Mouse (Mus musculus) adrenal gland, adult 8-10 months (tissue): ENCODE results near the gene Galns. TPM values are rescaled to one million over a fixed set of nuclear protein-coding genes. Genes with fewer than 3 reads are reported as not detected.
A peak's percentile ranks its signal among the peaks of the same experiment; 100 is the strongest.
"Not testable (repeated sequence)": the region's sequence is repeated elsewhere in the genome, so short reads cannot be mapped to it uniquely, and the experiment has no call there.

ENCODE experiments used
- DNase-seq: peaks from one replicate; pipeline ENCODE4 v3.0.0; 2022
- total RNA-seq, 4 experiments: library from RNA; stranded (reverse); gene quantifications; 2 replicates each; pipeline ENCODE4 v1.2.4; 2022

The Galns gene
- total RNA-seq, 4 experiments from 2014 or later: 6.4 to 11.6 (median 9.1) TPM

DNA sequence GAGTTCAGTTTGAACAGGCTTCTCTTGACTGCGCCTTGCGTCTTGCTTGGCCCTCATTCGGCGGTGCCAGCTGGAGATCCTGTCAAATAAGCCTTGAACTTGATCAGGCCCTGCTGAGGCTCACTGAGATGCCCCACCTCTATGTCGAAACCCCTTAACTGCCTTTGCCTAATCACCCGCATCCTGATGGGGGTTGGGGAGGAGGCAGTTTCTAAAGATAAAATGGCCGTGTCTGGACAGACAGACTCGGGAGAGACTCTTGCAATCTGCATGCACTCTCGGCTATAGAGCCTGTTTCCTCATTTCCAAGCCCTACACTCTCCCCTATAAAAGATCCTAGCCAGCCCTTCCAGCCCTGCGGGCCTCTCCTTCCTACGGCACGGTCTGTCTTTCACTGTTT is 18.0 kb downstream of the Galns start:
- no peak for DNase-seq

DNA sequence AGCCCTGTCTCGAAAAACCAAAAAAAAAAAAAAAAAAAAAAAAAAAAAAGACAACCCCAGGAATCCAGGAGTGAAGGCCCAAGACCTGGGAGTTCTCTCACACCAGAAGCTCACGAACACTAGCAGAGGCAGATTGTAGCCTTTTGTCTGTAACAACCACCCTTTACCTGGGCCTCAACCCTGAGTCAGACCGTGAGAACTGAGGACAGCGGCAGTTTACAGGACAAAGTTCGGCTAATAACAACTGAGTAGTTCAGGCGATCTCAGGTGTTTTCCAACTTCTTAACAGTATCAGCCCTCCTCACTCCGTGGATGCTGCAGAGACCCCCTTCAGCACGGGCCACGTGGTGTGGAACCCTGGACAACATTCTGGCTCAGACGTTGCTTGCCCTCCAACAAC is 24.5 kb downstream of the Galns start:
- DNase-seq: no peak

DNA sequence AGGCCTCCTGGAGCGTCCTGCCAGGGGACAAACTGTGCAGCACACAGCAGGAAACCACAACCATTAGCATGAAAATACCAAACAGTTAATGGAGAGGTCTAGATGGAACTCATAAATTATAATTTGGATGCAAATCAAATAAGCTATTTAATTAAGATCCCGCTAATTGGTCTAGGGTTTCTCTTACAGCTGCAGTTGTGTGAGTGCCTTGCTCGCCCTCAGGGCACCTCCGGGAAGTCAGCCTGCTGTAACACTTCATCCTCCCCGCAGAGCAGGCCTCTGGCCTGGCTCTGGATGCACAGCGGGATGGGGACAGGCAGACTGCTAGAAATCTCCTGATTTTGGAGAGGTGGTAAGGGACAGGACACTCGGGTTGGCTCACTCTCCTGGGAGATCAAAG is 25.1 kb downstream of the Galns start:
- no peak for DNase-seq

DNA sequence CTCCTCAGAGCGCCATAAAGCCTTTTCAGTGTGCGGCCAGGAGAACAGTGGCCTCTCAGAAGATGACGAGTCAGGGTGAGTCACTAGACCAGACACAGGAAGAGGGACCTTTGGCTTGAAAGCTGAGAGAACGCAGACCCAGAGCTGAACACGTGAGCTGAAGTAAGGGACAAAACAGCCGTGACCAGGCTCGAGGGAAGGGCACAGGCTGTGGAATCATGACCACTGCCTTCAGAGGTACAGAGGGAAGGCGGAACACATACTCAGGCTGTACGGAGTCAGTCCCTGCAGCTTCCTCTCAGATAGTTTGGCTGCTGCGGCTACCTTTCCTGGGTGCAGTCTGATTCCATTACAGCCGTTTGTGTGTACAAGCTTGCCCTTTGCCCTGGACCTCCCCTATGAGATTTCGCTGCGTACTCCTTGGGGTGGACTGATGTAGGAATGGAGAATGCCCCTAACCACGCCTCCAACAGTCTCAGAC is 25.8 kb downstream of the Galns start:
- no peak for DNase-seq

DNA sequence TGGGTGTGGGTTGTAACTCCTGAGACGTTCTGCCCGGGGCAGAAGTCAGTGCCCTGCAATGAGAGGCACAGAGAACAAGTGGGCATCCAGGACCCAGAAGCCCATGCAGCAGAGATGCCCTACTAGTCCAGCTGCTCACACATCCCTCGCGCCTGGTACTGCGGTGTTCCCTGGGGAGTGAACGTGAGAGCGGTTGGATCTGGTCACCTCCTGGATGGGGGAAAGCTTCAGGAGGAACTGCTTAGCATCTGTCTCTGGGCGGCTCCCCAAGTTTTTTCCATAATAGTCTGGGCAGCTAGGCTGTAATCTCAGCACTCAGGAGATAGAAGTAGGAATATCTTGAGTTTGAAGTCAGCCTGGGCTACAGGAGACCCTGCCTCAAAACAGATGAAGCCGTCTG is 26.3 kb downstream of the Galns start:
- DNase-seq: no peak

DNA sequence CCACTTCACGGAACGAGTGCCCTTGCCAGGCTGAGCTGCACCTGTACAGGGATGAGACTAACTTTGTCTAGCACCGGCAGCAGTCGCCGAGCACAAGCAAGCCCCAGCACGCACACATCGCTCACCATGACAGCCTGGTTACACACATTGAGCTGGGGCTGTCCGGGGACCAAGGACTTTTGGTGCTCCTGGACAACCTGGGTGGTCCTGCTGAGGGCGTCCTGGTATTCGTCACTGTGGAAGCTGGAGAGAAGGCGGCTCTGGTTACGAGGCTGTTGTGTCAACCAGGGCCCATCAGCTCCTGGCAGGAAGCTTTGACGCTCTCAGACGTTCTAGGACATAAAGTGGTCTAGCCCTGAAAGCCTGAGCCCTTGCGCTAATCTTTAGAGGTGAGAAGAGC is 30.3 kb downstream of the Galns start:
- DNase-seq: no peak

DNA sequence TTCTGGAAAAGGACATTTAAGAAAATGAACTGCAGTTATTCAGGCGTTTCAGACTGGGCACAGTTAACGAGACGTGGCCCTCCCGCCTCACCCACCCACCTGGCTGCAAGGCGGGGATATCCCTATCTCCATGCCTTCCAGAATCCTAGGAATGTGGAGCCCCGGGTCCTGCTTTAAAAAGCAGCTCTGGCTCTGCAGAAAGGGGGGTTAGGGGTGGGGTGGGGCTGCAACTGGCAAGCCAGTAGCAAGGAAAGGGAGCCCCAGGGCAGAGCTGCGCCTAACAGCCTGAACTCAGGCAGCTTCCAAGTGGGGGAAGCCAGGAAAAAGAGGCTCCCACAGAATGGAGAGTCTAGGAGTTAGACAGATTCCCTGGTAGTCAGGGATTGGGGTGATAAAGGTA is 32.1 kb downstream of the Galns start:
- no peak for DNase-seq

DNA sequence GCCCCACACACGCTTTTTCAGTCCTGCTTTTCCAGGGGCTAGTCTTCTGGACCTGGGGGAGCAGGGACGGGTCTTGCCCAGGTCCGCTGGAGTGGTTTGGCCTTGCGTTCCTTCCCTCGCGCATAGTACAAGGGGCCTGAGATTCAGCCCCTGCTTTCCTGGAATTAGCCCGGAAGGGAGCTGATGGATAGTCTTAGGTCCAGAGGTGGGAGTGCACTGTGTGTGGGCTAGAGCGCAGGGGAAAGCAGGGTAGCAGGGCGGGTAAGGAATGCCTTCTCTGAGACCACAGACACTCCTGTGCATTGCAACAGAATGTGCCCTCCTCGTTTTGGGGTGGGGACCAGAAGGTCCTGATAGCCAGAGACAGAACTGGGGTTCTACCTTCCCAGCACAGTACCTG is 34.1 kb downstream of the Galns start:
- DNase-seq: no peak

DNA sequence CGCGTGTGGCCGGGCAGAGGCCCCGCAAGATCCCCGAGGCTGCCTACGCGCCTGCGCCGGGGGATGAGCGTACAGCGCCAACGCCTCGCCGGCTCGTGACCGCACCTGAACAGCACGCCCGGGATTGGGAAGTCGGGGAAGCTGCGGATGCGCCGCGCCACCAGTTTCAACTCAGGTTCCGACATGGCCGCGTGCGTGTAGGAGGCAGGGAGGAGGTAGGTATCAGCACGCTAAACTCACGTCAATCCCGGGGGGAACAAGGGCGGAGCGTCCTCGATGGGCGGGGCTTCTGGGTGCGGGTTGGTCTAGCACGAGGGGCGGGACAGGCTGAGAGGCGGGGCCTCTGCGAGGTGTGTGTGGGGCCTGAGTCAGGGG is 34.6 kb downstream of the Galns start, which contains the start of gene Aprt:
Gene Aprt (minus strand): TSS at position 262 of the 375 bp plus-strand sequence.
- DNase-seq: peak; percentile 95

DNA sequence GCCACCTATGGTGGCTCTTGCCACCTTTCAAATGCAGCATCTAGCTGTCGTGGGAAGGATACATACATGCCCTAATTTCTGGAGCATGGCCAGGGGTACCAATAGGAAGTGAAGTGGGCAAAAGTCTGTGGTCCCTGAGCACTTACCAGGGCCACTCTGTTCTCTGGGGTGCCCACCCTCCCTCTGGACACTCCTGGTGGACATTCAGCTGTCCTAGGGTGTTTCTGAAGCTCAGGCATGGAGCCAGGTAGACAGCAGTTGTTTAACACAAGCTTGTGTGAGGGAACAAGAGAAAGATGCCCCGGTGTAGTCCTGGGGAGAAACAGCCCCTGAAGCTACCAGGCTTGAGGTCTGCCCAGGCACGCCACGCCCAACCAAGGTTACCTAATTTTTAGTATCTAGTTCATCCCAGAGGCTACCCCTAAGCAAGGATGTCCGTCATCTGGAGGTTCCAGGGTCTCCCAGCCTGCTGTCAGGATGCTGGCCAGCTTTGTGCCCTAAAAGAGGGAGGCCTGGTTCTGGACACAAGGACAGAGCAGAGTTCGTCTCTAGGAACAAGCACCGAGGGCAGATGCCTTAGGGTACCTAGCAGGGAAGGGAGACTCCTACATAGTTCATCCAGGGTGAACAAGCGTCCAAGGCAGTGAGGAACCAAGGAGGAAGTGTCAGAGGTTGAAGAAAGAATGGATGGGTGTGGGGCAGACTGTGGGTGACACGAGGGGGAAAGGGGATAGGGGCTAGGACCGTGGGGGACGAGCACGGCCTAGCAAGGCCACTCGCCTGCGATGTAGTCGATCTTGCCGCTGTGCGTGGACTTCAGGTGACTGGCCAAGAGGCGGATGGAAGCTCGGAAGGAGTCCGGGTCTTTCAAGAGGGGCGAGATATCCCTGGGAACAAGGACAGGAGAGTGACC is 35.3 kb downstream of the Galns start:
- DNase-seq: no peak

DNA sequence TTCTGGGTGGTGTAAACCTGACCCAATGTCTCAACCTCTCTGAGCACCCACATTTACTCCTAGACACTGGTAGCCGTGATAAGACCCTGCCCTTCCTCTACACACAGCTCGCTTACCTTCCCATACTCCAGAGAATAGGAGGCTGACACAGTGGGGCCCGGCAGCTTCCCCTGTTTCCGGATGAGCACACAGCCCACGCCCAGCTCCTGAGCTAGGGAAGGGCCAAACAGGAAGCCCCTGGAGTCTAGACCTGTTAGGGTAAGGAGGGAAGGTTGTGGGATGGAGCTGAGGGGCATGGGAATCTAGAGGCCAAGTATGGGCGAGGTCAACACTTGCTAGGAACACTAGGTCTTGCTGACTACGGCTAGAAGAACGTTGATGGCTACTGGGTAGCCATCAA is 36.0 kb downstream of the Galns start:
- no peak for DNase-seq

DNA sequence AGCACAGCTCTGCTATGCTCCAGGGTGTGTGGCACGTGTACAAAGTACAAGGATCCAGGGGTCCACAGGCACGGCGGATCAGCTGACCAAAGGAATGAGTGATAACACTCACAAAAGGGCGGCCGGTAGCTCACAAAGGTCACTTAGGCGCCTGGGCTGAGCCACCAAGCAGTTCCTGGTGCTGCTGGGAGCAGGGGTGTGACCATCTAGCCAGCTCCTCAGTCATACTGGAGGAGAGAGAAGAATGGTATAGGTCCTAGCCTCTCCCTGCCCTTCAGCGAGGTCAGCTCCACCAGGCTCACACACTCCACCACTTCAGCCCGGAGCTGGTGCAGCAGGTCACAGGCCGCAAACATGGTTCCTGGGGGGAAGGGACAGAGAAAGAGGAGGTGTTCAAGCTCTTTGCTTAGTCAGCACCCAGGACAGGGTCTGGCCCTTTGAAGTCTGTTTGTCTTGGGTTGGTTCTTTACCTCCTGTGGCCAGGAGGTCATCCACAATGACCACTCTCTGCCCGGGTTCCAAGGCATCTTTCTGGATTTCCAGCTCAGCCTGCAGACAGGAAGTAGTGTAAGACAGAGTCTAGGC is 36.5 kb downstream of the Galns start:
- DNase-seq: no peak

DNA sequence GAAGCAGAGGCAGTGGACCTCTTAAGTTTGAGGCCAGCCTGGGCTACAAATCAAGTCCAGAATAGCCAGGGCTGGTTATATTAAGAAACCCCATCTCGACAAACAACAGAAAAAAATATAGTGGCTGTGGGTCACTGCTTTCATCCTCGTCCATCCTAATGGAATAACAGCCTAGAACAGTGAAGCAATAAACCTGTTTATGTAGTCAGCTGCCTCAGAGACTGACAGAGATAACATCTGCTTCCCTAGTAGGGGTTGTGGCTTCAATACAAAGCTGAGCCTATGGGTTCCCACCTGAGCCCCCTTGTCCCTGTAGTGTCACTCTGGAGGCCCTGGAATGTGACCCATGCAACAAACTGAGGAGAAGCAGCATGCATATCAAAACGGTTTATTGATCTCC is 37.0 kb downstream of the Galns start:
- no peak for DNase-seq

DNA sequence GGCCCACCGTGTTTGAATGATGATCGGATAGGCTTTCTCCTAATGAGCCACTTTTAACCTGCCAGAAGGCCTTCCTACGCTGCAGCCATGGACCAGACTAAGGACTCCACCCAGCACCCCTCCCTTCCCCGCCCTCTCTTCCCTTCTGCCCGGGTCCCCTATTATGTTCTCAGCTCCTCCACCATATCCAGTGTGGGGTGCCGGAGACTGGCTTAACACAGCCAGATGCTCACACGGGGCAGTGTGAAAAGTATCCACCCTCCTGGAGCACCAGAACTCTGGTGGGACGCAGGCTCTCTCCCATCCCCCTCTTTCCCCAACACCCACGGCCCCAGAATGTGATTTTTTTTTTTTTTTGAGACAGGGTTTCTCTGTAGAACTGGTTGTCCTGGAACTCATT is 37.7 kb downstream of the Galns start:
- DNase-seq: no peak

DNA sequence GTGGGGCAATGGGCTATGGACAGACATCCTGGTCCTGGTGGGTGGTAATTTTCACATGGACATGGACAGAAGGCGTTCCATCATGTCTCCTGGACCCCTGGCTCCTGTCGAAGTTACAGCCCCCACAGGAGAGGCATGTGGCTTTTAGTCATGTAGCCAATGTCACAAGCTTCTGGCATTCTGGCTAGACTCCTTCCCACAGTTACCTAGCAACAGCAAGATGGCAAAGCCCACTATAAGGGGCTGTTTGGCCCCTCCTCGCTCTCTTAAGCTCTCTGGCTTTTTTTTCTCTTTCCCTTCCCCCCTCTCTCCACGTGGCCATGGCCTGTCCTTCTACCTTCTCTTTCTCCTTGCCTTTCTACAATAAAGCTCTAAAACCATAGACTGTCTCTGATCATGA is 38.1 kb downstream of the Galns start:
- DNase-seq: not testable (repeated sequence)

DNA sequence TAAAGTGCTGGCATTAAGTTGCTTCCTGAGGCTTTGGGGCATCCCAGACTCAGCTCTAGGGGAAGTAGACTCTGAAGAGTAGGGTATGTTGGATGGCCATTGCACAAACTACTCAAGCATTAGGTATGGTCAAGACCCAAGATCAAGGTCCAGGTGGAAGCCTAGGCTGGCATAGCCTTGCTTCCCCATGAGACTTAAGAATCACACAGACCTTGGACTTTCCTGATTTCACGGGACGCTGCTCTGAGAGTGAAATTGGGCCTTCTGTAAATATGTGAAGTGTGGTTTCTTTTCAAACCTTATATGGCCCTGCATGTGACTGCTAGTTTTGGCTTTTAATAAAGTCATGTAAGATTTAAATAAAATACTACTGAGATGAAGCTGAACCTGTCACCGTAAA is 38.5 kb downstream of the Galns start:
- no peak for DNase-seq

DNA sequence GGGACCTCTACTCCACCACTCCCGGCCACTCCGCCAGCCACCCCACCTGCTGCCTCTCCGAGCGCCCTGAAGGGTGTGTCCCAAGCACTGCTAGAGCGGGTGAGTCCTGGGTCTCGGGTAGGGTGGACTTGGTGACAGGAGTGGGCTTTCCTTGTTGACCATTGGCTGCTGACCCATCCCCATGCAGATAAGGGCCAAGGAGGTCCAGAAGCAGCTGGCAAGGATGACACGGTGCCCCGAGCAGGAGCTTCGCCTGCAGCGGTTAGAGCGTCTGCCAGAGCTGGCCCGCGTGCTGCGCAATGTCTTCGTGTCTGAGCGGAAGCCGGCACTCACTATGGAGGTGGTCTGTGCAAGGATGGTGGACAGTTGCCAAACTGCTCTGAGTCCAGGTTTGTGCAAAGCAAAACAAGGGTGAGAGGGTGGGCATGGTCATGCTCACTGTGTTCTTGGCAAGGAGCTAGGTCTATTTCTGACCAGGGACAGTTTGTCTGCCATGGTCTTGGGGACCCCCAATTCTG is 39.5 kb downstream of the Galns start:
- DNase-seq: no peak

DNA sequence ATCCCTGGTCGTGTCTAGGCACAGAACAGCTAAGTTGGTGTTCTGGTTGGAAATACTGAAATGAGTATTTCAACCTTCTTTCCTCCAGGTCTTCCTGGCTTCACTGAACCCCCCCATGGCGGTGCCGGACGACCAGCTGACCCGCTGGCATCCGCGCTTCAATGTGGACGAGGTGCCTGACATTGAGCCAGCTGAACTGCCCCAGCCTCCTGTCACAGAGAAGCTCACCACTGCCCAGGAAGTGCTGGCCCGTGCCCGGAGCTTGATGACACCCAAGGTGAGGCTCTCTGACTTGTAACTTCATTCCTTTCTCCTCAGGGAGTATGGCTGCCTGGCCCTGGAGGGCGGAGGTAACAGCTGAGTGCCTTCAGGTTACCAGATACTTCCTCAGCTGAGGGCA is 40.1 kb downstream of the Galns start:
- no peak for DNase-seq

DNA sequence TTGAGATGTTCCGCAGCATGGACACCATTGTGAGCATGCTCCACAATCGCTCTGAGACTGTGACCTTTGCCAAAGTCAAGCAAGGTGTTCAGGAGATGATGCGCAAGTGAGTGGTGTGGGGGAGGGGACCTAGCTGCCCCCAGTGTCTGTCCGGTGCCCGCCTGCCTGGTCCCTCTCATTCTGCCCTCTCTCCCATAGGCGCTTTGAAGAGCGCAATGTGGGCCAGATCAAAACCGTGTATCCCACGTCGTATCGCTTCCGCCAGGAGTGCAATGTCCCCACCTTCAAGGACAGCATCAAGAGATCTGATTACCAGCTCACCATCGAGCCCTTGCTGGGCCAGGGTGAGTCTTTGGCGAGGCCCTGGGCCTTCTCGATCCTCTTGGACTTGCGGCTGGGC is 41.3 kb downstream of the Galns start:
- DNase-seq: no peak

DNA sequence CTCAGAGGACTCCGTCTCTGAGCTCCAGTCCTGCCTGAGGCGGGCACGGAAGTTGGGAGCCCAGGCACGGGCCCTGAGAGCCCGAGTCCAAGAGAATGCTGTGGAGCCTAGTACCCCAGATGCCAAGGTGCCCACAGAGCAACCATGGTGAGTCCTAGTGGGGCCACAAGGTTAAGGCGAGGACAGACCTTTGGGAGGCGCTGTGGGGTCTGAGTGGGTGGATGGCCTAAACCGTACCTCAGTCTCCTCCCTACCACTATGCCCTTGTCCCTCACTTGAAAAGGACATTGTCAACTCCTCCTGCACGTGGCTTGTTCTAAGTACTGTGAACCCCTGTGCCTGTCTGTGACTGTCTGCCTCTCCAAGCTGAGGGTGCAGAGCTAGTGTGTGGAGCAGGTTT is 41.9 kb downstream of the Galns start:
- no peak for DNase-seq

DNA sequence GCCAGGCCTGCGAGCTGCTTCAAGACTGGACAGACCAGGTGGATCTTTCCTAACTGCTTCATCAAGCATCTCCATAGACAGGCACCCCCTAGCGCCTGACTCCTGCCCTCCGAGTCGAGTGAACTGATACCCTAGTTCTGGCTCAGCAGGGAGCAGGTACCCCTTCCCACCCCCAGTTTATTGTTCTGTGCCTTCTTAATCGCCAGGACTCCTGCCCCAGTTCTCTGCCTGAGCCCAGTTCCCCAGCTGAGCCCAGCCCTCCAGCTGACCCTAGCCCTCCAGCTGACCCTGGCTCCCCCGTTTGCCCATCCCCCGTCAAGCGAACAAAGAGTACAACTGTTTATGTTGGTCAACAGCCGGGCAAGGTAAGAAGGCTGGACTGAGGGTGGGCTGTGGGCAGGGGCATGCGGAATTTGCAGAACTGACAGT is 42.4 kb downstream of the Galns start:
- no peak for DNase-seq

DNA sequence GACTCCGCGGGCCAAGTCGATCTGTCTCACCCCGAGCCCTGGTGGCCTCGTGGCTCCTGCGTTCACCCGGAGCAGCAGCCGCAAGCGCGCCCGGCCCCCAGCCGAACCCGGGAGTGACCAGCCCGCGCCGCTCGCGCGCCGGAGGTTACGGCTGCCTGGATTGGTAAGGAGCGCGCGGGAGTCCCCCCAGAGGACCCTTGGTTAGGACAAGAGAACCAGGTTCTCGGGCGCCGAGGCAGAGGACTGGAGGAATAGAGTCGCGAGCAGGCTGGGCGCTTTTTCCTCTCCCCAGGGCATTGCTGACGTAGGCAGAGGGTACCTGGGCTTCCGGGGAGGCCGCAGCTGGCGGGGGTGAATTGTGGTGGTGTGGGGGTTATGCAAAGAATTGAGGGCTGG is 43.2 kb downstream of the Galns start:
- DNase-seq: no peak

DNA sequence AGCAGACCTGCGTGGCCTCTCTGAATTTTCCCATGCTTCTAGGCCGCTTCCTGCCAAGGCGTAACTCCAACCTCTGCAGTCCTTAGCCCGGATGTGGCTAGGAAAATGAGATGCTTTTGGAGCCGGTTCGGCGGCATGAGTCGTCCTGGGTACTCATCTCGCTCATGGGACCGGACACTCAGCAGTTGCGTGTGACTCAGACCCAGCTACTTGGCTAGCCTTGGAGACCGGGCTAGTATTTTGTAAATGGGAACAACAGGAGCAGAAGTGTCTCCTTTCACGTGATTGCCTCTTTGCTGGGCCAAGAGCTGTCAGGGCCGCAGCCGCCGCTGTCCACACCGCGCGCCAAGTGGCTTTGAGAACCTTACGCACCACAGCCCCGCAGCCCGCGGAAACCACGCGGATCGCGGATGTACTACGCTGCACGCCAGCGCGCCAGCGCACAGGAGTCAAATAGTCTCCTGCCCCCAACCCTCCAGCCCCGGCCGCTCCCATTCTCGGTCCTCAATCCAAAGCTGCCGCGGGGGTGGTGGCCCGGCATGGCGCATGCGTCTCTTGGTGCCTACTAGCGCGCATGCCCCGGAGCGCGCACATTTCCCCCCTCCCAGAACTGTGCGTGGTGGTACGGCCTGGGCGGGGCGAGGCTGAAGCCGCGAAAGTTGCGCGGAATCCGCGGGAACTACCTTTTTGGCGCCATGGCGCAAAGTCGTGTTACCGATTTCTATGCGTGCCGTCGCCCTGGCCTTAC is 43.7 kb downstream of the Galns start, which contains the start of gene Cdt1:
Gene Cdt1 (plus strand): TSS at position 655 of the 748 bp plus-strand sequence.
- DNase-seq: peak; percentile 93
